Mouse (Mus musculus) lung, adult 2 months (tissue): ENCODE measurements around the gene Sfrp4.

Experiments
- CTCF ChIP-seq: fragments of 200-500 bp; IDR thresholded peaks from 2 replicates; pipeline ENCODE4 v1.5.1; 2011; ENCODE audit warnings: mild to moderate bottlenecking, low read length, control low read depth; ENCODE audit not compliant: insufficient read depth
- POLR2A ChIP-seq: fragments of 200-500 bp; IDR thresholded peaks from 2 replicates; pipeline ENCODE4 v1.6.1; 2011; ENCODE audit warnings: low read depth, mild to moderate bottlenecking, control low read depth, low read length, borderline replicate concordance; ENCODE audit errors: extremely low read depth

- no peak for TF ChIP-seq CTCF
- TF ChIP-seq POLR2A: no peak
These were observed 463 bp downstream of the Sfrp4 start for GRCm38 (mm10) chr13:19623228-19623905.
